Mouse (Mus musculus): ENCODE results near the gene Fkbp14. TPM values are rescaled to one million over a fixed set of nuclear protein-coding genes. Genes with fewer than 3 reads are reported as not detected.
A peak's percentile ranks its signal among the peaks of the same experiment; 100 is the strongest.

The Fkbp14 gene
- polyA plus RNA-seq, 1 experiment from 2014 or later: 17.9 TPM

DNA sequence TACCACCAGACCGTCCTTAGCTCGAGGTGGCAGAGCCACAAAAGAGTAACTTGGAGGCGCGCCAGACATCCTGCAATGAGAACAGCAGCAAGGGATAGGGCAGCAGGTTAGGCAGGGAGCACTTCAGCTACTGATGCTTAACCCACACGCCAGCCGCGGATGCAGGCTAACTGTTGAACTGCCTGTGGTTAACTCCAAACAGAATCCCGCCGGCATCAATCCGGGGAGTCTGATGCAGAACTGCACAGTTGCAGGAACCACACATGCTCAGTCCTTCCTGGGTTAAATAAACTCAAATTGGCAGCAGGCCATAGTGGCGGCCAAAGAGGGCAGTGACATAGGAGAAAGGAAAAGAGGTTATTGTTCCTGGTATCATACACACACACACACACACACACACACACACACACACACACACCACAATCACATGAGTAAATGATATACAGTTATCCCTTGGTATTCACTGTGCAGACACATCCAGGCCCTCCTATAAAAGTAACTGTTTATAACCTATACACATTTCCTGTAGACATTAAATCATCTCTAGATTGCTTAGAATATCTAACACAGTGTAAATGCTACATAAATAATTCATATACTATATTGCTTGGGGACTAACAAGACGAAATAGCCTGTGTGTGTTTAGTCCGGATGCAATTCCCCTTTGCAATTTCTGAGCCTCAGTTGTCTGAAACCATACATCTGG lies 48.6 kb downstream of the Fkbp14 start:
- Histone ChIP-seq H3K9me3 (ENCODE audit: control insufficient read depth, low read length) (no peaks in the 10 kb centered on the region), H3K9ac (ENCODE audit: low read depth, low read length) (no peak overlapping the region), H3K4me2 (replicated peaks; ENCODE audit: low read depth, low read length) (no peak overlapping the region), H3K4me3 (ENCODE audit: low read depth, low read length) (no peak overlapping the region), H3K27ac (ENCODE audit: low read depth, low read length) (no peak overlapping the region), H3K27me3 (ENCODE audit: control insufficient read depth, insufficient read depth, low read length) (no peaks in the 10 kb centered on the region), H3K4me1 (replicated peaks; ENCODE audit: control insufficient read depth, insufficient read depth, low read length) (no peaks in the 10 kb centered on the region), H3K36me3 (ENCODE audit: control insufficient read depth, insufficient read depth, low read length) (no peaks in the 10 kb centered on the region)
- WGBS: 85% methylated on average over 13 of the region's 13 CpGs
- no peak for ATAC-seq (ENCODE audit: low FRiP score)
- no peak for DNase-seq (ENCODE audit: low spot score)

DNA sequence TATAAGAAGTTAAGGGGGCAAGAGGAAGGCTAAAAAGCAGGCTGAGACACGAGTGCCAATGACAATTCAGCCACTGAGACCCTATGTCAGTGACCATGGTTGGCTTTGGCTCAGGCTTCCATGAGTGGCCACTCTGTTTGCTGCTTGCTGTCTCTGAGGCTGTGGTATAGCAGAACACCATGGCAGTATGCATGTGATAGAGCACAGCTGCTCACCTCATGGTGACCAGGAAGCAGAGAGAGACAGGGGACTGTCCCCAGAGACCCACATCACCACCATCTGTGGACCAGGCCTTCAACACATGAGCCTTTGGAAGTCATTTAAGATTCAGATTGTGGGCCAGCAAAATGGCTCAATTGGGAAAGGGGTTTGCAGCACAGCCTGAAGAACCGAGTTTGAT lies 53.5 kb downstream of the Fkbp14 start:
- WGBS: 79% methylated on average over 2 of the region's 2 CpGs
- 0 out of 2 replicates have a peak, but pooled peaks cover 3% of the 10 kb centered on the region for H3K27me3 ChIP-seq (ENCODE audit: control insufficient read depth, insufficient read depth, low read length)
- DNase-seq (ENCODE audit: low spot score) (no peak), ATAC-seq (ENCODE audit: low FRiP score) (no peak)
- H3K4me1 ChIP-seq (replicated peaks; ENCODE audit: control insufficient read depth, insufficient read depth, low read length): peaks cover 9% of the 10 kb centered on the region; the same call in 1 of the 2 replicates
- H3K36me3 ChIP-seq (ENCODE audit: control insufficient read depth, insufficient read depth, low read length): no peaks in the 10 kb centered on the region
- H3K9me3 ChIP-seq (ENCODE audit: control insufficient read depth, low read length): no peaks in the 10 kb centered on the region
- no peak overlapping the region for H3K4me3 ChIP-seq (ENCODE audit: low read depth, low read length)
- H3K4me2 ChIP-seq (replicated peaks; ENCODE audit: low read depth, low read length): no peak overlapping the region
- H3K27ac ChIP-seq (ENCODE audit: low read depth, low read length): no peak overlapping the region
- no peak overlapping the region for H3K9ac ChIP-seq (ENCODE audit: low read depth, low read length)

DNA sequence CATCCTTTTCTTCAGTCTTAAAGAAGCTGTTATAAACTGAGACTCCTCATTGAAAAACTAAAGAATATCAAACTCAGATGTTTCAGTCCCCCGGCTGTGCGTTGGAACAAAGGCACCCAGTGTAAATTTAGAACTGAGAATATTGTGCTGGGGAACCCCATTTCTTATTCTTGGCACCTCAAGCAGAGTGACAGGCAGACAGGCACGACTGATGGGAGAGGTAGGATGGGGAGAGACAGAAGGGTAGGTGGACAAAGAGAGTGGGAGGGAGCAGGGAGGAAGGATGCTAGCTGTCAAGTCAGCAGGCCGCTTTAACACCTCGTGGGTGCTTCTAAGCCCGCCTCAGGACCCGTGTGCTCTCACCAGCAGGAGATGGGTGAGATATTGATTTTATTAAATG lies 54.3 kb downstream of the Fkbp14 start:
- no peak overlapping the region for H3K9ac ChIP-seq (ENCODE audit: low read depth, low read length)
- no peak for DNase-seq (ENCODE audit: low spot score)
- 80% methylated on average over 7 of the region's 7 CpGs for WGBS

DNA sequence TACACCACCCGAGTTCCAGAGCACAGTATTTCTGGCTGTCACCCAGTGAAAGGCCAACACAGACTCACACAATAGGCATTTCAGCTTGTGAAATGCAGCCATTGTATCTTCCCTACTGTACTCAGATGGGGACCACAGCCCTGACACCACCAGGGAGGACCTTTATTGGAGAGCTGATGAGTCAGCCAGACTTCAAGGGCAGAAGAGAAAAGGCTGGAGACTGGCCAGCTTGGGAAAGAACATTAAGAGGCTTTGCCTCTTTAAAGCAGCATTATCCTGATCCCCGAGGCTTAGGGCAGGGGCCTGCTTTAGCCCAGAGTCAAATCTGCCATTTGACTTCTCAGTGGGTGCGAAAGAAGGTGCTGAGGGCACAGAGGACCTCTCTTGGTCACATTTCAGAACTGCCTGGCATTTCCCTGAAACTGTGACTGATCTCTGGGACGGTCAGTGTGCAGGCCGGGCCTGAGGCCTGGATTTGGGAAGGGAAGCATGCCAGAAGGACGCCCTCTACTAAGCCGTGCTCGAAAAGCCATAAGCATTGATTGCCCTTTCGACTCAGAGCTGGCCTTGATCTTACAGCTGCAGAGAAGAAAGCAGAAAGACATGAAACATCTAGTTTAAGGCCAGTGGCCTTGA lies 56.7 kb downstream of the Fkbp14 start:
- H3K27ac ChIP-seq (ENCODE audit: low read depth, low read length): no peak overlapping the region
- H3K9ac ChIP-seq (ENCODE audit: low read depth, low read length): no peak overlapping the region
- H3K27me3 ChIP-seq (ENCODE audit: control insufficient read depth, insufficient read depth, low read length): 0 out of 2 replicates have a peak, but pooled peaks cover 3% of the 10 kb centered on the region
- DNase-seq (ENCODE audit: low spot score): no peak
- 77% methylated on average over 9 of the region's 9 CpGs for WGBS
- no peaks in the 10 kb centered on the region for H3K9me3 ChIP-seq (ENCODE audit: control insufficient read depth, low read length)
- no peak overlapping the region for H3K4me3 ChIP-seq (ENCODE audit: low read depth, low read length)
- ATAC-seq (ENCODE audit: low FRiP score): no peak
- H3K36me3 ChIP-seq (ENCODE audit: control insufficient read depth, insufficient read depth, low read length): no peaks in the 10 kb centered on the region
- H3K4me1 ChIP-seq (replicated peaks; ENCODE audit: control insufficient read depth, insufficient read depth, low read length): peaks cover 9% of the 10 kb centered on the region; the same call in 1 of the 2 replicates
- no peak overlapping the region for H3K4me2 ChIP-seq (replicated peaks; ENCODE audit: low read depth, low read length)

More for the DNA sequence above, 54.3 kb downstream of the Fkbp14 start:
- Histone ChIP-seq H3K9me3 (ENCODE audit: control insufficient read depth, low read length) (no peaks in the 10 kb centered on the region), H3K27me3 (ENCODE audit: control insufficient read depth, insufficient read depth, low read length) (0 out of 2 replicates have a peak, but pooled peaks cover 3% of the 10 kb centered on the region), H3K4me3 (ENCODE audit: low read depth, low read length) (no peak overlapping the region), H3K4me1 (replicated peaks; ENCODE audit: control insufficient read depth, insufficient read depth, low read length) (peaks cover 9% of the 10 kb centered on the region; the same call in 1 of the 2 replicates), H3K27ac (ENCODE audit: low read depth, low read length) (no peak overlapping the region), H3K36me3 (ENCODE audit: control insufficient read depth, insufficient read depth, low read length) (no peaks in the 10 kb centered on the region), H3K4me2 (replicated peaks; ENCODE audit: low read depth, low read length) (no peak overlapping the region)
- ATAC-seq (ENCODE audit: low FRiP score): no peak

DNA sequence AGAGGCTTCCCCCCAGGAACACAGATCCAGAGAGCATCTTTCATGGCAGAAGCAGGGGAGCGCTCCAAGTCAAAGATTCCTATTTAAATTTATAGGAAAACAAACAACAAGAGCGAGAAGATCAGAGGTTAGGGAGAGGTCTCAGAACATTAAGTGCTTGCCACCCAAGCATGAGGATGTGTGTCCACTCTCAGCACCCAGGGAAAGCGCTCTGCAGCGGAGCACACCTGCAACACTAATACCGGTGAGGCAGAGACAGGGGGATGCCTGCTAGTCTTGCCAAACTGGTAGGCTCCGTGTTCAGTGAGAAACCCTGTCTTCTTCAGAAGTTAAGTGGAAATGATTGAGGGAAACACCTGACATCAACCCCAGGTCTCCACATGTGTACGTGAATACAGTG lies 57.7 kb downstream of the Fkbp14 start:
- H3K4me1 ChIP-seq (replicated peaks; ENCODE audit: control insufficient read depth, insufficient read depth, low read length): peaks cover 9% of the 10 kb centered on the region; the same call in 1 of the 2 replicates
- 0 out of 2 replicates have a peak, but pooled peaks cover 3% of the 10 kb centered on the region for H3K27me3 ChIP-seq (ENCODE audit: control insufficient read depth, insufficient read depth, low read length)
- no peak overlapping the region for H3K9ac ChIP-seq (ENCODE audit: low read depth, low read length)
- ATAC-seq (ENCODE audit: low FRiP score): no peak
- H3K9me3 ChIP-seq (ENCODE audit: control insufficient read depth, low read length): no peaks in the 10 kb centered on the region
- WGBS: 76% methylated on average over 7 of the region's 7 CpGs
- 0 out of 2 replicates have a peak overlapping the region, but pooled peaks have one; percentile 49 for H3K27ac ChIP-seq (ENCODE audit: low read depth, low read length)
- no peak overlapping the region for H3K4me2 ChIP-seq (replicated peaks; ENCODE audit: low read depth, low read length)
- no peak overlapping the region for H3K4me3 ChIP-seq (ENCODE audit: low read depth, low read length)
- no peaks in the 10 kb centered on the region for H3K36me3 ChIP-seq (ENCODE audit: control insufficient read depth, insufficient read depth, low read length)
- no peak for DNase-seq (ENCODE audit: low spot score)

DNA sequence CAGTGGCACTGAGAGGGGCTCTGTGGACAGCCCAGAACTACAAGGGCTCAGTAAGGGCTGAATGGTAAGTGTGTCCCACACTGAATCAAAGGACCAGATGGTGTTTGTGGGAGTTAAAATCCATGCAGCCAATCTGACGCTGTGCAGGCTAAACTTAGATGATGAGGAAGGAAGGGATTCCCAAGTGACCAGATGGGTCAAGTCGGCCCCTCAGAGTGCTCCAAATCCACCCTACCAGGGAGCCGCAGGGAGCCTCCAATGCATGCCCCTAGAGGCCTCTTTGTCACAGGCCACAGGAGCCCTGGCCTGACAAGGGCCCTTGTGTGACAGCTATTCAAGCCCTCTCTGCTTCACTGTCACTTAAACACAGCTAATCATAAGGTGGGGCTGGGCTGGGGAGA lies 58.3 kb downstream of the Fkbp14 start:
- Histone ChIP-seq H3K27ac (ENCODE audit: low read depth, low read length) (no peak overlapping the region; the same call in 1 of the 2 replicates), H3K9me3 (ENCODE audit: control insufficient read depth, low read length) (no peaks in the 10 kb centered on the region), H3K9ac (ENCODE audit: low read depth, low read length) (no peak overlapping the region), H3K36me3 (ENCODE audit: control insufficient read depth, insufficient read depth, low read length) (no peaks in the 10 kb centered on the region), H3K4me3 (ENCODE audit: low read depth, low read length) (no peak overlapping the region), H3K4me2 (replicated peaks; ENCODE audit: low read depth, low read length) (no peak overlapping the region), H3K27me3 (ENCODE audit: control insufficient read depth, insufficient read depth, low read length) (0 out of 2 replicates have a peak, but pooled peaks cover 3% of the 10 kb centered on the region), H3K4me1 (replicated peaks; ENCODE audit: control insufficient read depth, insufficient read depth, low read length) (peaks cover 9% of the 10 kb centered on the region; the same call in 1 of the 2 replicates)
- DNase-seq (ENCODE audit: low spot score) (peak; percentile 46), ATAC-seq (ENCODE audit: low FRiP score) (peak; percentile 65)
- 10% methylated on average over 3 of the region's 3 CpGs for WGBS

DNA sequence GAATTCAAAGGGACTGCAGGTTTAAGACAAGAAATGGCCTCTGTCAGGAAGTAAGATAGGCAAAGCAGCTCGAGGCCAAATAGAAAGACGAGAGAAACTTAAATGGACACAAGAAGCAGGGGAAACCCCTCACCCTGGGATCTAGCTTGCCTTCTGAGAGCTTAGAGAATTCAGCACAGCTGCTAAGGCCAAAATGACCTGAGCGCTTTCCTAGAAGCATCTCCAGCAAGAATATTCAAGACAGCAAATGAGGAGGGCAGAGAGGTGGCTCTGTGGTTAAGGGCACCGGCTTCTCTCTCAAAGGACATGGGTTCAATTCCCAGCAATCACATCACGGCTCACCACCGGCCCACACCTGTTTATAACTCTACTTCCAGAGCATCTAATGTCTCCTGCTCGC lies 60.1 kb downstream of the Fkbp14 start:
- ATAC-seq (ENCODE audit: low FRiP score): no peak
- H3K9ac ChIP-seq (ENCODE audit: low read depth, low read length): no peak overlapping the region
- WGBS: 87% methylated on average over 7 of the region's 7 CpGs
- H3K4me3 ChIP-seq (ENCODE audit: low read depth, low read length): no peak overlapping the region
- H3K36me3 ChIP-seq (ENCODE audit: control insufficient read depth, insufficient read depth, low read length): no peaks in the 10 kb centered on the region
- no peak overlapping the region for H3K4me2 ChIP-seq (replicated peaks; ENCODE audit: low read depth, low read length)
- no peak for DNase-seq (ENCODE audit: low spot score)
- peaks cover 9% of the 10 kb centered on the region; the same call in 1 of the 2 replicates for H3K4me1 ChIP-seq (replicated peaks; ENCODE audit: control insufficient read depth, insufficient read depth, low read length)
- H3K27me3 ChIP-seq (ENCODE audit: control insufficient read depth, insufficient read depth, low read length): 0 out of 2 replicates have a peak, but pooled peaks cover 3% of the 10 kb centered on the region
- no peak overlapping the region for H3K27ac ChIP-seq (ENCODE audit: low read depth, low read length)
- H3K9me3 ChIP-seq (ENCODE audit: control insufficient read depth, low read length): no peaks in the 10 kb centered on the region

DNA sequence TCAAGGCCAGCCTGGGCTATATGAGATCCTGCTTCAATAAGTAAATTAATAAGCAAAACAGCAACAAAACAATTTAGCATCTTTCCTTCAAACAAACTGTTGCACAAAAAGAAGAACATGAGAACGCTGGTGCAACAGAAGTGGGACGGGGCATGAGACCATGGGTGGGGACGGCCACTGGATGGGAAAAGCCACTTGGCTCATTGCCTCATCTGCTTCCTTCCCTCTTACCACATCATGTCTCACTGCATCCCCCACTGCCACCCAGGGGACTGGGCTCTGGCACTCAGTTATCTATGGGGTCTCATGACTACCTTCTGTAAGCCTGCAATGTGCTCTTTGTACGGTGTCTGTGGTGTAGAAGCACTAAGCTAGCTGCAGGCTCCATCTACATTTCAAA lies 61.6 kb downstream of the Fkbp14 start:
- Histone ChIP-seq H3K9me3 (ENCODE audit: control insufficient read depth, low read length) (no peaks in the 10 kb centered on the region), H3K9ac (ENCODE audit: low read depth, low read length) (no peak overlapping the region), H3K4me2 (replicated peaks; ENCODE audit: low read depth, low read length) (no peak overlapping the region), H3K36me3 (ENCODE audit: control insufficient read depth, insufficient read depth, low read length) (no peaks in the 10 kb centered on the region), H3K27me3 (ENCODE audit: control insufficient read depth, insufficient read depth, low read length) (0 out of 2 replicates have a peak, but pooled peaks cover 3% of the 10 kb centered on the region), H3K4me1 (replicated peaks; ENCODE audit: control insufficient read depth, insufficient read depth, low read length) (peaks cover 9% of the 10 kb centered on the region; the same call in 1 of the 2 replicates), H3K27ac (ENCODE audit: low read depth, low read length) (no peak overlapping the region), H3K4me3 (ENCODE audit: low read depth, low read length) (no peak overlapping the region)
- no peak for DNase-seq (ENCODE audit: low spot score)
- WGBS: 95% methylated on average over 4 of the region's 4 CpGs
- no peak for ATAC-seq (ENCODE audit: low FRiP score)
